Mouse (Mus musculus): Measurements from ENCODE around the gene Ccn2.

Ccn2 gene

DNA sequence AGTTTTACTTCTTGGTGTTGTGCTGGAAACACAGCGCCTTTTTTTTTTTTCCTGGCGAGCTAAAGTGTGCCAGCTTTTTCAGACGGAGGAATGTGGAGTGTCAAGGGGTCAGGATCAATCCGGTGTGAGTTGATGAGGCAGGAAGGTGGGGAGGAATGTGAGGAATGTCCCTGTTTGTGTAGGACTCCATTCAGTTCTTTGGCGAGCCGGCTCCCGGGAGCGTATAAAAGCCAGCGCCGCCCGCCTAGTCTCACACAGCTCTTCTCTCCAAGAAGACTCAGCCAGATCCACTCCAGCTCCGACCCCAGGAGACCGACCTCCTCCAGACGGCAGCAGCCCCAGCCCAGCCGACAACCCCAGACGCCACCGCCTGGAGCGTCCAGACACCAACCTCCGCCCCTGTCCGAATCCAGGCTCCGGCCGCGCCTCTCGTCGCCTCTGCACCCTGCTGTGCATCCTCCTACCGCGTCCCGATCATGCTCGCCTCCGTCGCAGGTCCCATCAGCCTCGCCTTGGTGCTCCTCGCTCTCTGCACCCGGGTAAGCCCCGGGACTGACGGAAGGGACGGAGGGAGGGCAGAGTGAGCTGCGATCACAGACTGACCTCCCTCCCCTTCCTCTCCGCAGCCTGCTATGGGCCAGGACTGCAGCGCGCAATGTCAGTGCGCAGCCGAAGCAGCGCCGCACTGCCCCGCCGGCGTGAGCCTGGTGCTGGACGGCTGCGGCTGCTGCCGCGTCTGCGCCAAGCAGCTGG, at the start of gene Ccn2:
Ccn2 (plus strand) TSS at position 193 of the 753 bp plus-strand sequence.
- DNase-seq = peak; percentile 87 to 92

DNA sequence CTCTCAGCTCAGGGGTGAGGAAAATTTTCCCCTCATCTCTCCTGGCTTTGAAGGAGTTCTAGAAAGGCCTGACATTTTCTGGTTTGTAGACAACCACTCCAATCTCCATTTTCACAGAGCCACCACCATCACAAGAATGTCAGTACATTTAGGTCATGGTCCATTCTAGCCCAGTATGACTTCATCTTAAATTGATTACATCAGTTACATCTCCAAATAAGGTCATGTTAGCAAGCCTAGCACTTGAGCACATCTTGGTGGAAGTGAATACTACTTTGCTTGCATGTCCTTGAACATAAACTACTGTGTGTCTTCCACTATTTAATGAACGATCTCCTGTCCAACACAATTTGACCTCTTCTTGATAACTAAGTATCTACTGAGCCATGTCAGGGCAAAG, 42.4 kb upstream of the Ccn2 start:
- DNase-seq = no peak

DNA sequence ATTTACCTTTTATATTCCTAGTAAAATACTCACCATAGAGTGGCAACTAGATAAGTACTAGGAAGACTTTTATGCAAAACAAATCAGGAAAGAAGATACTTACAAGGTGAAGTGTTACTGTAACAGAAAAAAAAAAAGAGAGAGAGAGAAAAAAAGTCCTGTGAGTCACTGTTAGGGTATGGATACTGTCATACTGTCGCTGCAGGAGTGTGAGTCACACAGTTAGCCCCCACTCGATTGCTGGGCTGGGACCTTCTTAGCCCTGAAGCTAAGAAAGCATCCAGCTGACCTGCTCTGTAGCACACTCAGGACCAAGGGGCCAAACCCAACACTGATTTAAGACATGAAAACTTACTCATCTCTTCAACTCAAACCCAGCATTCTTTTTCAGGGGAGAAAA, 41.2 kb upstream of the Ccn2 start:
- DNase-seq = no peak

DNA sequence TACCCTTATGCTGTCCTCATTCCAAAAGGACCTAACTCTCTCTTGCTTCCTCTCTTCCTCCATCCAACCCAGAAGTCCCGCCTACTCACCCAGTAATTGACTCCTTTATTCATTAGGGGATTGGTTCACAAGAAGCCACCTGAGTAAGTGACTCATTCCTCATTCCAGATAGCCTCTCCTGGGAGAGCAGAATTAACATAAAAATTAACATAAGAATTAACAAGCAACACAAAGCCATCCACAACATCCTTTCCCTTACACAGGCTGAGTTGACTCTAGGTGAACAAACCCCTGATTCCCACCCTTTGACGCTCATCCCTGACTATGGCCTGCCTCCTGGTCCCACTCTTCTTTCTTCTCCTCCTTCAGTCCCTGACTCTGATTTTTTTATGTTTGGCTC, 36.9 kb upstream of the Ccn2 start:
- DNase-seq = no peak

DNA sequence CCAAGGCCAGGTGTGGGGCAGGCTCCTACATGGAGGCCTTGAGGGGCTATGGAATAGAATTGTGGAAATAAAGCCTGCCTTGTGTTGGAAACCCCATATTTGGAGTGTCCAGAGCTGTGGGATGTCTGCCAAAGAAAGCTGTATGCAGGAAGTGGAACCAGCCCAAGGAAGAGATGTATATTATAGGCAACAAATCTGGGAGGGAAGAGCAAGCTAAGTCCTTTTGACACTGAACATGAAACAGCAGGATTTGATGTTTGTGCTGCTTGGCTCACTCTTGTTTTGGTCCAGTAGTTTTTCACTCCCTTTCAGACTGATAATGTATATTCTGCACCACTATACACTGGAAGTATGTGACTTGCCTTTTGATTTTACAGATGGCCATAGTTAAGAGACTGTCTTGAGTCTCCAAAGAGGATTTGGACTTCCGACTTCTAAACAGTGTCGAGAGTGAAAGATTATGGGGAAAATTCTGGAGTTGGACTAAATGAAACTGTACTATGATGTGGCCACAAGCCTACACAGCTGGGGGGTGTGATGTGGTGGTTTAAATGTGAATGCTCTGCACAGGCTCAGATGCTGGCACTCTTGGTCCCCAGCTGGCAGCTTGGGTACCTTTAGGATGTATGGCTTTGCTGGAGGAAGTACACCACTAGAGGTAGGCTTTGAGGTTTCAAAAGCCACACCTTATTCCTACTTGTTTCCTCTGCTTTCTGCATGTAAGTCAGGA, 25.4 kb upstream of the Ccn2 start:
- DNase-seq = peak; percentile 57 to 62

DNA sequence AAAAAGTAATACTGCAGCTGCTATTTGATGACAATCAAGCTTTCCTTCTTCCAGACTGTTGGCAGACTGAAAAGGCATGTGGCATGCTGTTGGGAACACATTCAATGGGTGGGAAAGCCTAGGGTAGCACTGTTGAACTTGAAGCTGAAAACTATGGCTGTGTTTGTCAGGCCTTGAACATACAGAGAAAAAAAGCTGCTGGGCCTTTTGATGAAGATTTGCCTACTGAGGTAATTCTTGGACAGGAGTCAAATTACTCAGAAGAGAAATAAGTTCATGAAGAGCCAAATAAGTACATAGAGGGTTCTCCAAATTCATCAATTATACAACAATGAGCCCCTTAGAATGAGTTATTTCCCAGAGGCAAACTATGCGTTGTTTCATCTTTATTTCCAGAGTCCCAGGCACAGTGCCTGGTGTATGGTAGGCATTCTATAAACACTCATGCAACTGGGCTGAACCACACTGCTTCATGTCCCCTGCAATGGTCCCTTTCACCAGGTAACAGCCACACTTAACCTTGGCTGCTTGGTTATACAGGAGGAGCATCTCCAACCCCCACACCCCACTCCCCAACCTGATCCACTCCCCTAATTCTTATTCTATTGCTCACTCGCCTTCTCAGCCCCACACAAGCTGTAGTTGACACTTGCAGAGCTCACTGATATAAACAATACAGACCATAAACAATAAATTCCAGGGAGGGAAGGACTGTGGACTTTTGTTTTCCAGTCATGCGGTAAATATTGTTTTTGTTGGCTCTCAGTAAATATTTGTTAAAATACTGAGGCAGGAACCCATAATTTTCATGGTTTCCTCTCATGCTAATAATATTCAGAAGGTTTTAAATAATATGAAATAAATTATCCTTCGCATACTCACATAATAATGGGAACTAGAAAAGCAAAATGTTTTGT, 22.9 kb upstream of the Ccn2 start:
- peak in 1 of 2 experiments; percentile 13 for DNase-seq

DNA sequence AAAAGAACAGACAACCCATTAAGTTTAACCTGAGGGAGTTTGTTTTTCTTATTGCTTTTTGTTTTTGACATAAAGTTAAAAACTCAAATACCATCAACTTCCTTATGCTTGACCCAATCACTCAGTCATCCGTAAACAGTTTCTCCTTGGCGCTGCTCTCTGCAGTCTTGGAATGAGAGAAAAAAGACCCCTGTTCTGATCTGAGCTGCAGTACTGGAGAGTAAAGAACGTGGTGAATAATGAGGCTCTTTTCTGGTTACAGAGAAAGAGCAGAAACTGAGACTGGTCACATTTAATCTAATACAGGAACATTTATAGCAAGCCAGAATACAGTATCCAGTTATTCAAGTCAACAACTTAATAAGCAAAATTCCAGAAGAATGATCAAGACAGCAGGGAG, 21.8 kb upstream of the Ccn2 start:
- DNase-seq = no peak

DNA sequence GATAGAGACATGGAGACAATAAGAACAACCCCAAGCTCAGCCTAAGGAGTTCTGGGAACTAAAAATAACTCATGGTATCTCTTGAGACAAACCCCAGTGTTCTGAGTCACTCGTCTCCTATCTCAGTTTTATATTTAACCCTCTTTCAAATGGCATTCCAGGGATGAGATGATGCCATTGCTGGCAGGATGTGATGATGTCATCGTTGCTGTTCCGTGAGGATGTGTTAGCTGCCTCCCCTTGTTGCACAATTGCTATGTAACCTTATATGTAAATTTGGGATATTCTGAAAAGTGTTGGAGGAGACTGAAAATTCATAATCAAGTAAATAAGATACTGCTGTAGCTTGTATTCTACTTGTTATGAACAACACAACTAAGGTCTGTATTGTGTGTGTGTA, 14.2 kb upstream of the Ccn2 start:
- DNase-seq = no peak

DNA sequence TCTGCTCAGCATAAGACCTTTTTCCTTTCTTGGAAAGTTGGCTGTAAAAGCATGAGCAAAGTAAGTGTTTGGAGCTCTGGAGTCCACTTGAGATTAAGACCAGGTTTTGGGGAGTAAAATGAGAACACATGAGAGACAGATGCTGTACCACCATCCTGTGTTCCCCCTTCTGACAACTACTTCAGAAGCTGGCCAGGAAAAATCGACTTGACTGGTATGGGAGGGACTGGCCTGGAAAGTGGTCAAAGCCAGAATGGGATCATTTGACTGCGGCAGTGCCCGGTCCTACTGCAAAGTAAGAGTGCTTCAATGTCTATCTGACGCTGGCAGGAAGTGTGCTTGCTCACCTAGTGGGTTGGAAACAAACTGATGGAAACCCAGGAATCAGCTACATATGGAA, 6.4 kb upstream of the Ccn2 start:
- DNase-seq = no peak

DNA sequence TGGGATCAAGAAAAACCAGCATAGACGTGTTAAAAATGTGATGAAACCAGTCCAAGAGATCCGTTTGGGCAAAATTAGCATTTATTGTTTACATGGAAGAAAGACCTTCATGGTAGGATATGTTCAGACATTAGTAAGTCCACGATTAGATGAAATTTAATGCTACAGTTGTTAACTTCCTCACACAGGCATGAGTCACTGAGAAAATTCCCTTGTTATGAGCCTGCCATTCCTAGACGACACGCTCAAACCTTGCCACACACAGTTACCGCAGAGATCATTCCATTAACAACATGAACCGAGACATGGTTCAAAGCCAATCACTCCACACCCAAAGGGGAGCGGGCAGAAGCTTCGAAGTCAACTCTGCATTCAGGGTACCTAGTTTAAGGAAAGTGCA, 6.0 kb upstream of the Ccn2 start:
- no peak for DNase-seq

DNA sequence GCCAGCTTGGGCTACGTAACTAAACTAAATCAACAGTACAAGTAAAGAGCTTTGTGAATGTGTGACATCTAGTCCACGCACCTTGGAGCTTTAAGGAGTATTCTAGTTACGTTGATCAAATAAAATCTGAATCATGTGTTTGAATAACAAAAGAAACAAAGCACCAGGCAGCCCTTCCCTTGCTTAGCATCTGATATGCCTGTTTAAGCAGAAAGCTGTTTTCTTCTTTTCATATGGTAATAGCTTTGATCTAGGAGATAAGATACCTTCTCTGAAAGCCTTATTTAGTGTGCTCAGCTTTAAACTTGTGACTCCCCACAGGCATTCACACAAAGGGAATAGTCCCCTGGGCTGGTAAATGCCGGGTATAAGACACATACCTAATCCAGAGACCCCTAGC, 4.7 kb upstream of the Ccn2 start:
- no peak for DNase-seq

DNA sequence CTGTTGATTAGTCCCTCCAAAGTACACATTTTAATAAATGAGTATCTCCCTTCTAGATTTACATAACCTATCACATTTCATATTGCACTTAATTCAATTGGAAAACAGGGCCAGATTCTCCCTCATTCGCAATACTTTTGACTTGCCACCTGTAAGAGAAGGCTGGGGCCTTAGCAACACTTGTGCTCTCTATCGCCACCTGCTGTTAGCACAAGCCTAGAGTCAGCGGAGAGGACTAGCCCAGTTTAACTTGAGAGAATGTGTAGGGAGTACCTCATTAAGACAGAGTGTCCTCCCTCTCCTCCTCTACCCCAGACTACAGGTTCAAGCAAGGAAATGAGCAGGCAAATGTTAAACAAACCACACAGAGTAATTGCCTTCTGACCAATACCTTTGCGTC, 4.1 kb upstream of the Ccn2 start:
- peak; percentile 91 to 92 for DNase-seq

DNA sequence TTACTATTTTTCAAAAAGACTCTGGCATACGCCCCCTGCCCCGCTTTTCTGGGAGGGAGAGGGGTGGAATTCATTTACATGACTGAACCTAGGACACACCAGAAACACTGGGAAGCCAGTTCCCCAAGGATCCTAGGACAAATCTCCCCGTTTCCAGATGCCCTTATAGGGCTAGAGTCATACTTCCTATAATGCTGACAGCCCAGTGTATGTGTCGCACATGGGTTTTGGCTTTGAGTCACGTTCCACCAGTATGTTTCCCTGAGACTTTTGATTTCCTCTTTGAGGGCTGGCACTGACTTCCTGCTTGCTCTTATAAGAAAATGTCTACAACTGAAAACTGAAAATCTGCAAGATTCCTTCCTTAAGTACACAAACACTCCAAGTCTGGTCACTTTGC, 3.5 kb upstream of the Ccn2 start:
- no peak for DNase-seq

DNA sequence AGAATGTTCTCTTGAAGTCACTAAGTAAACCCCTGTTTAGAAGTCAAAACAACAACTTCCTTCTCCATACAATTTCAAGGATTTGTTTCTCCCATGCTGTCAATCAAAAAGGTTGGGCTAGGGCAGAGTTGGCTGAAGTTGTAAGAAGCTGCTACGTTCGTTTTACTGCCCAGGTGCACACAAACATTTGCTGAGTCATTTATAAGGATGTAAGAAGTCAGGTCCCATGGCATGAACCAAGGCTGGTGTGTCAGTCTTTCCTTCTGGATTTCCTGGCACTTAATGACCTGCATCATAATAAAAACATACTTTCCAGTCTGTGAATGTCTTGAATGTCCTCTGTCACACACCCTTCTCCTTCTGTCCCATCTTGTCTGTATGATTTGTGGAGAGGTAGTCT, 2.9 kb upstream of the Ccn2 start:
- DNase-seq = no peak

DNA sequence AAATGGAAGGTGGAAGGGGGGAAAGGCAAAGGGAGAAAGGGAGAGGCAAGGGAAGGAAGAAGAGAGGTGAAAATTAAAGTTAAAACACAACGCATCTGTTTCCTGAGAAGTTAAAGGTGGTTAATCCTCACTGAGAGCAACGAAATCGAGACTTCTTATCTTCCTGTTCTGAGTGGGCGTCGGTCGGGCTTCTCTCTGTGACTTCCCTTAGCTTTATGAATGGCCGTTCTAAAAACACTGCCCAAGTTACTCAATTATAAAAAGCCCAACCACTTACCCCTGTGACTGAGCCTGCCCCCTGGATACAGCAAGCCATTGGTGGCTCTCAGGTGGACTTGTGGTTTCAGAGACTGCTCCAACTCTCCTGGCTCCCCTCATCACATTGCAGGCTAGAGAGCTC, 2.3 kb upstream of the Ccn2 start:
- DNase-seq = no peak

DNA sequence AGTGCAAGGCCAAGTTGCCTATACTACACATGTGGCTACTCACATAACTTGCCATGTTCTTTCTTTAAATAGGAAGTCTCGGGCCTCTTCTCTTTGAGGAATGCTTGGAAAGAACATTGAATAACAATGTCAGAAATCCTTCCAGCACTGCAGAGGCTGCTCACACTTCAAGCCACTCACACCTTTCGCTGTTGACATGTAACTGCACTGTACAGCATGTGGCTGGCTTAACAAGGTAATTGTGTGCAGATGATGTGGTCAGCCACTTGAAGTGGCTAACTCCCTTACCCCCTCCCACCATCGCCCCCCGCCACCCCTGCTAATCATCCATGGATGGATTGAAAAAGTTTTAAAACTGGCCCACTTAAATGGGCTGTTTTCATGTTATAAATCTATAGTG, 1.7 kb upstream of the Ccn2 start:
- DNase-seq = no peak

DNA sequence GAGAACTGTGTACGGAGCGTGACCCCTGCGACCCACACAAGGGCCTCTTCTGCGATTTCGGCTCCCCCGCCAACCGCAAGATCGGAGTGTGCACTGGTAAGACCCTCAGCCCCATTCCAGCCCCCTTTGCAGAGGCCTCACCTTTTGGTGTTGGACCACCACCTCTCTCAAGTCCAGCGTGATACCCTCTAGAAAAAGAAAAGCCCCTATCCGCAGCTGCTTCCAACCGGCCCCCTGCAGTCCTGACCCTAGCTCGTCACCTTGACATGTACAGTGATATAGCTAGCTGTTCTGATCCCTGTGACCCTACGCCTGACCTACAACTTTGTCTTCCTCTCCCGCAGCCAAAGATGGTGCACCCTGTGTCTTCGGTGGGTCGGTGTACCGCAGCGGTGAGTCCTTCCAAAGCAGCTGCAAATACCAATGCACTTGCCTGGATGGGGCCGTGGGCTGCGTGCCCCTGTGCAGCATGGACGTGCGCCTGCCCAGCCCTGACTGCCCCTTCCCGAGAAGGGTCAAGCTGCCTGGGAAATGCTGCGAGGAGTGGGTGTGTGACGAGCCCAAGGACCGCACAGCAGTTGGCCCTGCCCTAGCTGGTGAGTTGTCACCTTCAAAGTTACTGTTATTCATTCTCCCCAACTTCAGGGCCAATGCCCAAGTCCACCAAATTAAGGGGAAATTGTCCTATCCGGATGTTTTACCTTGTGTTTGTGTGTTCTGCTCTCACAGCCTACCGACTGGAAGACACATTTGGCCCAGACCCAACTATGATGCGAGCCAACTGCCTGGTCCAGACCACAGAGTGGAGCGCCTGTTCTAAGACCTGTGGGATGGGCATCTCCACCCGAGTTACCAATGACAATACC, 994 bp downstream of the Ccn2 start:
- DNase-seq = peak; percentile 55 to 66

DNA sequence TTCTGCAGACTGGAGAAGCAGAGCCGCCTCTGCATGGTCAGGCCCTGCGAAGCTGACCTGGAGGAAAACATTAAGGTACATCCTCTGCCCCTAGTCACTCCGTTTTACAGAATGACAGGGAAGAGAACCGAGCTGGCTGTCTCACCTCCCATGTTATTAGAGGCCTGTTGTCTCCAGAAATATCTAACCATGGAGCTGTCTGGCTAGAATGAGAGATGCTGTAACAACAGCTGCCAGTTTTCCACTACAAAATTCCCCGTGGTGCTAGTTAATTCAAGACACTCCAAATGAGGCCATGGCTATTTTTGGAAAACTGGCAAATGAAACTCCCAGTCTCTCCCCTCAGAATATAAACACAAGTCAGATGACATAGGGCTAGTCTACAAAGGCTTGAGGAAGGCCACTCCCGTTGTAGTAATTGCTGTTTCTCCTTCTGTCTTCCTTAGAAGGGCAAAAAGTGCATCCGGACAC, 1.7 kb downstream of the Ccn2 start:
- no peak for DNase-seq

DNA sequence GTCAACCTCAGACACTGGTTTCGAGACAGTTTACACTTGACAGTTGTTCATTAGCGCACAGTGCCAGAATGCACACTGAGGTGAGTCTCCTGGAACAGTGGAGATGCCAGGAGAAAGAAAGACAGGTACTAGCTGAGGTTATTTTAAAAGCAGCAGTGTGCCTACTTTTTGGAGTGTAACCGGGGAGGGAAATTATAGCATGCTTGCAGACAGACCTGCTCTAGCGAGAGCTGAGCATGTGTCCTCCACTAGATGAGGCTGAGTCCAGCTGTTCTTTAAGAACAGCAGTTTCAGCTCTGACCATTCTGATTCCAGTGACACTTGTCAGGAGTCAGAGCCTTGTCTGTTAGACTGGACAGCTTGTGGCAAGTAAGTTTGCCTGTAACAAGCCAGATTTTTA, 2.5 kb downstream of the Ccn2 start:
- DNase-seq = no peak

DNA sequence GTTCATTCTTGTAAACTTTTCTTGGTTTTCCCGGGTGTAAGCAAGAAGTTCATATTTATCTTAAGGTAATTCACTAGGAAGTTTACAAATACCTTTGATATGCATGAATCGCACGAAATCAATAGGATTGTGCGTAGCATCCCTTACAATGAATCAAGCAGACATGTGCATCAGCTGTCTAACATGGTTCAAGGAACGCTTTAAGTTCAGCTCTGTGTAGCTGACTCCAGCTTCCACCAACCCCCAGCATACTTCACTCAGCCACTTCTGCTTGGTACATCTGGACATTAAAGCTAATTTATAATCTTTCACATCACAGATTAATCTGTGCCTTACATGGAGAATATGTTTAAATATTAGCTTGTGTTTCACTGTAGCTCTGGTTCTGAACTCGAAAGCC, 3.5 kb downstream of the Ccn2 start:
- no peak for DNase-seq

DNA sequence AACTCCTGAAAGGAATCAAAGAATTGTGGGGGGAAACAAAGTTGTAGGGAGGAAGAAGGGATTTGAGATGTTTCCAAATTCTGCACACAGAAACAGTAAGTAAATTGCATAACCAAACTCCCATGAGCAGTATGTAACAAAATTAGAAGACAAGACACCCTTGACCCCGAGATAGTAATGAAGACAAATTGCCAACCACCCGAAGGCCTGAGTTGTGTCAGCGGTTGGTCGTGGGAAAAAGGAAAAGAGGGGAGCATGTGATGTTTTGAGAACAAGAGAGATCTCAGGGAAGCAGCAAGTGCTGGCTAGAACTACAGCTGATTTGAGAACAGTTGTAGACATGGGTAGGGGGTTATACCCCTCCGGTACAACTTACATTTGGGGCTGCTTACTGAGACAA, 4.6 kb downstream of the Ccn2 start:
- DNase-seq = peak in 1 of 2 experiments; percentile 24

DNA sequence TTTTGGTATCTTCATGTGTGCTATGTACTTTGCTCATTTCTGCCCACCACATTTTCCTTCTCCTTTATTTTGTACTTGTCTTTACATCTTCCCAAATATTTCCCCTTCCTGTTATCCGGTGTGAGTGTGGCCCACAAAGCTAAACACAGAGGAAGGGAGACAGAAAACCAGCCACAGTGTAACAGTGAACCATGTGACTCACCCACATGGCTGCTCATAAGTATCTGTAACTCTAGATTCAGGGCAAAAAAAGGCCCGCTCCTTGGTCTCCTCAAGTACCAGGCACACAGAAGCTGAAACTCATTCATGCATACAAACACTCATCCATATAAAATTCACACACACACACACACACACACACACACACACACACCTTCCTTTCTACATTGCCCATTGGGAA, 7.8 kb downstream of the Ccn2 start:
- DNase-seq = no peak
